Mouse (Mus musculus): ENCODE measurements around the gene Farp2.

GRCm38 (mm10) chr1:93654798-93655197 is 142.9 kb downstream of the Farp2 start:
- TF ChIP-seq TAL1 (IDR thresholded peaks at IDR 0.05; ENCODE audit: low read length) (no peak), GATA1 (IDR thresholded peaks at IDR 0.05; ENCODE audit: low read length) (no peak)

Data from erythroblast, embryonic 14.5 days (primary cell).